Mouse (Mus musculus): ENCODE data around the gene Zfp692. TPM values are rescaled to one million over a fixed set of nuclear protein-coding genes. Genes with fewer than 3 reads are reported as not detected.

The Zfp692 gene
- total and polyA plus RNA-seq, 3 experiments: 14.5 to 17.5 (median 15.5) TPM

GRCm38 (mm10) chr11:58290812-58291211 lies 16.1 kb upstream of the Zfp692 start:
- TF ChIP-seq CTCF (IDR thresholded peaks at IDR 0.05; ENCODE audit: low read depth, low read length) (no peak), POLR2AphosphoS5 (IDR thresholded peaks at IDR 0.05; ENCODE audit: insufficient replicate concordance, low read depth, low read length) (no peak), TAL1 (conservative IDR thresholded peaks at IDR 0.05; ENCODE audit: low read depth, low read length) (no peak), GATA2 (IDR thresholded peaks at IDR 0.05; ENCODE audit: borderline replicate concordance, low read depth, low read length) (no peak), GATA1 (IDR thresholded peaks at IDR 0.05; ENCODE audit: borderline replicate concordance, low read length) (no peak)
- Histone ChIP-seq H3K27me3 (ENCODE audit: insufficient read depth, low read length) (peaks cover 41% of the 10 kb centered on the region), H3K4me1 (ENCODE audit: insufficient read depth, low read depth, low read length) (peaks cover 3% of the 10 kb centered on the region; the same call in 1 of the 2 replicates), H3K4me3 (ENCODE audit: low read depth, low read length) (no peak overlapping the region), H3K36me3 (replicated peaks) (no peaks in the 10 kb centered on the region), H3K9me3 (replicated peaks) (no peaks in the 10 kb centered on the region)
- no peak for ATAC-seq (ENCODE audit: extremely low read depth, insufficient number of reproducible peaks, low FRiP score, poor library complexity, severe bottlenecking)
- no peak for DNase-seq (ENCODE audit: low spot score)

GRCm38 (mm10) chr11:58292791-58293190 lies 14.1 kb upstream of the Zfp692 start:
- H3K4me3 ChIP-seq (ENCODE audit: low read depth, low read length): no peak overlapping the region
- H3K4me1 ChIP-seq (ENCODE audit: insufficient read depth, low read depth, low read length): peaks cover 3% of the 10 kb centered on the region; the same call in 1 of the 2 replicates
- H3K27me3 ChIP-seq (ENCODE audit: insufficient read depth, low read length): peaks cover 29% of the 10 kb centered on the region
- H3K36me3 ChIP-seq (replicated peaks): no peaks in the 10 kb centered on the region
- ATAC-seq (ENCODE audit: extremely low read depth, insufficient number of reproducible peaks, low FRiP score, poor library complexity, severe bottlenecking) (no peak), DNase-seq (ENCODE audit: low spot score) (no peak)
- TF ChIP-seq GATA1 (IDR thresholded peaks at IDR 0.05; ENCODE audit: borderline replicate concordance, low read length) (no peak), CTCF (IDR thresholded peaks at IDR 0.05; ENCODE audit: low read depth, low read length) (no peak), POLR2AphosphoS5 (IDR thresholded peaks at IDR 0.05; ENCODE audit: insufficient replicate concordance, low read depth, low read length) (no peak), GATA2 (IDR thresholded peaks at IDR 0.05; ENCODE audit: borderline replicate concordance, low read depth, low read length) (no peak), TAL1 (conservative IDR thresholded peaks at IDR 0.05; ENCODE audit: low read depth, low read length) (no peak)
- no peaks in the 10 kb centered on the region for H3K9me3 ChIP-seq (replicated peaks)

GRCm38 (mm10) chr11:58297396-58297795 lies 9.5 kb upstream of the Zfp692 start:
- Histone ChIP-seq H3K9me3 (replicated peaks) (no peaks in the 10 kb centered on the region), H3K4me1 (ENCODE audit: insufficient read depth, low read depth, low read length) (peaks cover 11% of the 10 kb centered on the region), H3K27me3 (ENCODE audit: insufficient read depth, low read length) (peaks cover 12% of the 10 kb centered on the region), H3K36me3 (replicated peaks) (no peaks in the 10 kb centered on the region), H3K4me3 (ENCODE audit: low read depth, low read length) (no peak overlapping the region)
- no peak for DNase-seq (ENCODE audit: low spot score)
- TF ChIP-seq TAL1 (conservative IDR thresholded peaks at IDR 0.05; ENCODE audit: low read depth, low read length): no peak
- TF ChIP-seq GATA1 (IDR thresholded peaks at IDR 0.05; ENCODE audit: borderline replicate concordance, low read length): no peak
- TF ChIP-seq CTCF (IDR thresholded peaks at IDR 0.05; ENCODE audit: low read depth, low read length): no peak
- TF ChIP-seq GATA2 (IDR thresholded peaks at IDR 0.05; ENCODE audit: borderline replicate concordance, low read depth, low read length): no peak
- ATAC-seq (ENCODE audit: extremely low read depth, insufficient number of reproducible peaks, low FRiP score, poor library complexity, severe bottlenecking): no peak

- no peak for ATAC-seq (ENCODE audit: extremely low read depth, insufficient number of reproducible peaks, low FRiP score, poor library complexity, severe bottlenecking)
- no peak for DNase-seq (ENCODE audit: low spot score)
- no peaks in the 10 kb centered on the region for H3K9me3 ChIP-seq (replicated peaks)
- peaks cover 6% of the 10 kb centered on the region; the same call in 1 of the 2 replicates for H3K27me3 ChIP-seq (ENCODE audit: insufficient read depth, low read length)
- peak overlapping the region; percentile 57; the same call in 1 of the 2 replicates for H3K4me3 ChIP-seq (ENCODE audit: low read depth, low read length)
- H3K36me3 ChIP-seq (replicated peaks): no peaks in the 10 kb centered on the region
- no peak for TF ChIP-seq POLR2AphosphoS5 (IDR thresholded peaks at IDR 0.05; ENCODE audit: insufficient replicate concordance, low read depth, low read length)
- TF ChIP-seq GATA2 (IDR thresholded peaks at IDR 0.05; ENCODE audit: borderline replicate concordance, low read depth, low read length): no peak
- TF ChIP-seq GATA1 (IDR thresholded peaks at IDR 0.05; ENCODE audit: borderline replicate concordance, low read length): no peak
- H3K4me1 ChIP-seq (ENCODE audit: insufficient read depth, low read depth, low read length): peaks cover 21% of the 10 kb centered on the region
These were observed 5.8 kb upstream of the Zfp692 start for GRCm38 (mm10) chr11:58301057-58301456.

GRCm38 (mm10) chr11:58301837-58302754 lies 4.8 kb upstream of the Zfp692 start:
- peak; percentile 59 for ATAC-seq (ENCODE audit: extremely low read depth, insufficient number of reproducible peaks, low FRiP score, poor library complexity, severe bottlenecking)
- Histone ChIP-seq H3K4me3 (ENCODE audit: low read depth, low read length) (peak overlapping the region; percentile 74), H3K9me3 (replicated peaks) (no peaks in the 10 kb centered on the region), H3K4me1 (ENCODE audit: insufficient read depth, low read depth, low read length) (peaks cover 30% of the 10 kb centered on the region), H3K27me3 (ENCODE audit: insufficient read depth, low read length) (peaks cover 6% of the 10 kb centered on the region; the same call in 1 of the 2 replicates), H3K36me3 (replicated peaks) (no peaks in the 10 kb centered on the region)
- 0 out of 2 replicates have a peak, but pooled peaks have one; percentile 18 for TF ChIP-seq CTCF (IDR thresholded peaks at IDR 0.05; ENCODE audit: low read depth, low read length)
- TF ChIP-seq POLR2AphosphoS5 (IDR thresholded peaks at IDR 0.05; ENCODE audit: insufficient replicate concordance, low read depth, low read length): no peak
- DNase-seq (ENCODE audit: low spot score): peak; percentile 58

GRCm38 (mm10) chr11:58302774-58303445 lies 4.0 kb upstream of the Zfp692 start:
- peaks cover 3% of the 10 kb centered on the region for H3K36me3 ChIP-seq (replicated peaks)
- peak overlapping the region; percentile 74 for H3K4me3 ChIP-seq (ENCODE audit: low read depth, low read length)
- peaks cover 38% of the 10 kb centered on the region for H3K4me1 ChIP-seq (ENCODE audit: insufficient read depth, low read depth, low read length)
- ATAC-seq (ENCODE audit: extremely low read depth, insufficient number of reproducible peaks, low FRiP score, poor library complexity, severe bottlenecking): no peak
- TF ChIP-seq POLR2AphosphoS5 (IDR thresholded peaks at IDR 0.05; ENCODE audit: insufficient replicate concordance, low read depth, low read length) (no peak), TAL1 (conservative IDR thresholded peaks at IDR 0.05; ENCODE audit: low read depth, low read length) (no peak), CTCF (IDR thresholded peaks at IDR 0.05; ENCODE audit: low read depth, low read length) (no peak), GATA2 (IDR thresholded peaks at IDR 0.05; ENCODE audit: borderline replicate concordance, low read depth, low read length) (no peak), GATA1 (IDR thresholded peaks at IDR 0.05; ENCODE audit: borderline replicate concordance, low read length) (no peak)
- H3K27me3 ChIP-seq (ENCODE audit: insufficient read depth, low read length): peaks cover under 1% of the 10 kb centered on the region; the same call in 1 of the 2 replicates
- no peaks in the 10 kb centered on the region for H3K9me3 ChIP-seq (replicated peaks)
- DNase-seq (ENCODE audit: low spot score): no peak

All from G1E (cell line).